Mouse (Mus musculus): ENCODE results near the gene Sidt1. TPM values are rescaled to one million over a fixed set of nuclear protein-coding genes. Genes with fewer than 3 reads are reported as not detected.

Sidt1 gene
- polyA plus RNA-seq, 1 experiment from 2014 or later: 0.42 TPM

DNA sequence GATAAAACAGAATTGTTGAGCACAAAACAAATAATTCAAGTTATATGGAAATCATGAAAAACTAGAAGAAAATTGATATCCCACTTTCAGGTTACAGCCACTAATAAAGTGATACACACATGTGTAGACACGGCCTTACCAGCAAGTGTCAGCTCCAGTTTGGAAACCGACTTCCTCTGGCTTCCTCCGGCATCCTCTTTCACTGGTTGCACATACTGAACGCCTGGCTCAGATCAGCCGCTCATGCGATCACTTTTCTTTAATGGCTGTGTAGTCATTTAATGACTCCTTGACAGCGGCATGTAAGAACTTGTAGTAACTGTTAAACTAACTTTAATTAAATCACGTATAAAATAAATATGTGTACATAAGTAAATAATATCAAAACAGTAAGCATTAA is 127.0 kb downstream of the Sidt1 start:
- Histone ChIP-seq H3K4me2 (ENCODE audit: low read depth, low read length) (no peak overlapping the region), H3K9me3 (replicated peaks; ENCODE audit: control insufficient read depth, low read length) (no peaks in the 10 kb centered on the region), H3K4me1 (ENCODE audit: control insufficient read depth, insufficient read depth, low read length) (no peaks in the 10 kb centered on the region), H3K27ac (replicated peaks; ENCODE audit: low read depth, low read length) (no peak overlapping the region), H3K4me3 (ENCODE audit: low read depth, low read length) (no peak overlapping the region), H3K27me3 (ENCODE audit: control insufficient read depth, insufficient read depth, low read length) (no peaks in the 10 kb centered on the region), H3K36me3 (replicated peaks; ENCODE audit: control insufficient read depth, insufficient read depth, low read depth, low read length) (no peaks in the 10 kb centered on the region; the same call in 1 of the 2 replicates), H3K9ac (replicated peaks; ENCODE audit: low read length) (no peak overlapping the region)
- 87% methylated on average over 8 of the region's 8 CpGs for WGBS
- no peak for DNase-seq (ENCODE audit: low spot score)
- no peak for ATAC-seq (replicated peaks; ENCODE audit: insufficient number of reproducible peaks, low FRiP score, low TSS enrichment, low read depth)

DNA sequence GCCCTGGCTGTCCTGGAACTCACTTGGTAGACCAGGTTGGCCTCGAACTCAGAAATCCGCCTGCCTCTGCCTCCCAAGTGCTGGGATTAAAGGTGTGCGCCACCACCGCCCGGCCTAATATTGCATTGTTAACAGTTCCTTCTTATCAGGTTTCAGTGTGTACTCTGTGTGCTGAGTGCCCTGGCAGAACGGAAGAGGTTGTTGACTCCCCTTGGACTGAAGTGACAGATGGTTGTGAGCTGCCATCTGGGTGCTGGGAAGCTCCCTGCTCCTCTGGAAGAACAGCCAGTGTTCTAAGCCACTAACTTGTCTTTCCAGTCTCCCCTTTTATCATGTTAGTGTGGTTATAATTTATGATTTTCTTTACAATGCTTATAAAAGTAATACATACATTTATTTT is 128.7 kb downstream of the Sidt1 start:
- Histone ChIP-seq H3K4me1 (ENCODE audit: control insufficient read depth, insufficient read depth, low read length) (no peaks in the 10 kb centered on the region), H3K4me3 (ENCODE audit: low read depth, low read length) (no peak overlapping the region), H3K27ac (replicated peaks; ENCODE audit: low read depth, low read length) (no peak overlapping the region), H3K9me3 (replicated peaks; ENCODE audit: control insufficient read depth, low read length) (no peaks in the 10 kb centered on the region), H3K9ac (replicated peaks; ENCODE audit: low read length) (no peak overlapping the region), H3K27me3 (ENCODE audit: control insufficient read depth, insufficient read depth, low read length) (no peaks in the 10 kb centered on the region), H3K36me3 (replicated peaks; ENCODE audit: control insufficient read depth, insufficient read depth, low read depth, low read length) (no peaks in the 10 kb centered on the region; the same call in 1 of the 2 replicates), H3K4me2 (ENCODE audit: low read depth, low read length) (no peak overlapping the region)
- DNase-seq (ENCODE audit: low spot score): no peak
- WGBS: 90% methylated on average over 6 of the region's 6 CpGs
- ATAC-seq (replicated peaks; ENCODE audit: insufficient number of reproducible peaks, low FRiP score, low TSS enrichment, low read depth): no peak

DNA sequence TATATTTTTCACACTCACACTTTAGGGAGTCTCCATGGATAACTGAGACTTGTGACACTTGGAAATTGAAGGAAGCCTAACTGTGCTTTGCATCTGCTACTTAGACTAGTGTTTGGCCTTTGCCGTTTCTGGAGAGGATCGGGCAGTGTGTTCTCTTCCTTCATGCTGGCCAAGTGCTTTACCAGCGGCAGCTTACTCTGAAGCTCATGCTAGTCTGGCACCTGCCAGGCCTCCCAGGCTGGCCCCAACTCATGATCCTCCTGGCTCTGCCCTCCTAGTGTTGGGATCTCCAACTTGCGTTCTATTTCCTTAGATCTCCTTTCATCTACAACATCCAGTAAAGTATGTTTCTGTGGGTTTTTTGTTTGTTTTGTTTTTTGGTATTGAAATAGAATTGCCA is 132.8 kb downstream of the Sidt1 start:
- Histone ChIP-seq H3K4me2 (ENCODE audit: low read depth, low read length) (no peak overlapping the region), H3K27ac (replicated peaks; ENCODE audit: low read depth, low read length) (no peak overlapping the region), H3K9me3 (replicated peaks; ENCODE audit: control insufficient read depth, low read length) (no peaks in the 10 kb centered on the region), H3K4me1 (ENCODE audit: control insufficient read depth, insufficient read depth, low read length) (no peaks in the 10 kb centered on the region), H3K27me3 (ENCODE audit: control insufficient read depth, insufficient read depth, low read length) (no peaks in the 10 kb centered on the region), H3K9ac (replicated peaks; ENCODE audit: low read length) (no peak overlapping the region), H3K4me3 (ENCODE audit: low read depth, low read length) (no peak overlapping the region), H3K36me3 (replicated peaks; ENCODE audit: control insufficient read depth, insufficient read depth, low read depth, low read length) (no peaks in the 10 kb centered on the region; the same call in 1 of the 2 replicates)
- ATAC-seq (replicated peaks; ENCODE audit: insufficient number of reproducible peaks, low FRiP score, low TSS enrichment, low read depth): no peak
- DNase-seq (ENCODE audit: low spot score): no peak
- WGBS: 95% methylated on average over 4 of the region's 4 CpGs

DNA sequence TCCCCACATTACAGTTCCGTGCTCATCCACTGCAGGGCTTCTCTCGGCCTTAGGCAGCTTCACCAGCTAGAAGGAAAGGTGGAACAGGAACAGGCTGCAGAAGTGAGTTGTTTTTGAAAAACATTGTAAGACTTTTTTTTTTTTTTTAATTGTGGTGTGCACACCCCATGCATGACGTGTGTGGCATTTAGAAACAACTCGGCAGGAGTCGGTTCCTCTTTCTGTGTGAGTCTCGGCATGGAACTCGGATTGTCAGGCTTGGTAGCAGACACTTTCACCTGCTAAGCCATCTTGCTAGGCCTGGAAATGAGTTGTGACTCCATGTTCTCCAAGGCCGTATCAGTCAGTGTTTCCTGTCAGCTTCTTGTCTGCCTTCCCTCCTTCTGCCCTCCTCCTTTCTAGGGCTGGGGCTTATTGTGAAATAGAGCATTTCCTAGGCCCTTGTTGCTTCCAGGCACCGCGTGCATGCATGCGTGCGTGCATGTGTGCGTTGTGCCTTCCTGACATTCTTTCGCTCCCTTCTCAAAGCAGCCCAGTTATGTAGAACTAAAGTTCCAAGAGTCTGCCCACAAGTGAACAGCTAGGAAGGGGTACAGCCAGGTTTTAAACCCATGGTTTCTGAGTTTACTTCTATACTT is 133.8 kb downstream of the Sidt1 start:
- DNase-seq (ENCODE audit: low spot score): no peak
- Histone ChIP-seq H3K36me3 (replicated peaks; ENCODE audit: control insufficient read depth, insufficient read depth, low read depth, low read length) (no peaks in the 10 kb centered on the region; the same call in 1 of the 2 replicates), H3K27ac (replicated peaks; ENCODE audit: low read depth, low read length) (no peak overlapping the region), H3K4me3 (ENCODE audit: low read depth, low read length) (no peak overlapping the region), H3K27me3 (ENCODE audit: control insufficient read depth, insufficient read depth, low read length) (no peaks in the 10 kb centered on the region), H3K9ac (replicated peaks; ENCODE audit: low read length) (no peak overlapping the region), H3K4me2 (ENCODE audit: low read depth, low read length) (no peak overlapping the region), H3K9me3 (replicated peaks; ENCODE audit: control insufficient read depth, low read length) (no peaks in the 10 kb centered on the region), H3K4me1 (ENCODE audit: control insufficient read depth, insufficient read depth, low read length) (no peaks in the 10 kb centered on the region)
- 90% methylated on average over 14 of the region's 14 CpGs for WGBS
- no peak for ATAC-seq (replicated peaks; ENCODE audit: insufficient number of reproducible peaks, low FRiP score, low TSS enrichment, low read depth)

DNA sequence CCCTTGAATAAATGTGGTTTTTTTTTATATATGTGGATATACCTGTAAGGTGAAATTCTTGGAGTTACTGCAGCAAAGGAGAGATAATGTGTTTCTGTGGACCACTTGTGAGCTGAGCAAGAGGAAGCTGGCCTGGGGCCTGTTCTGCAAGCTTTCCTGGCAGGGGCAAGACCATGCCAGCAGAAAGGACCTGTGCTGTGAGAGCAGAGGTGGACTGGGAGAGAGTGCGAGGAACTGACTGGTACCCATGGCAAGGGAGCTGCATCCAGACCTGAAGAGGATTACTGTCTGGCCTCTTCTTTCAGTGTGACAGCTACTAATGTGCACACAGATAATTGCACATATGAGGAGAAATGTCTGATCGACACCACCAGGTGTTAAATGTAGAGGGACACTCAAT is 142.0 kb downstream of the Sidt1 start:
- WGBS: 95% methylated on average over 2 of the region's 2 CpGs
- DNase-seq (ENCODE audit: low spot score): no peak
- Histone ChIP-seq H3K9ac (replicated peaks; ENCODE audit: low read length) (no peak overlapping the region), H3K4me3 (ENCODE audit: low read depth, low read length) (no peak overlapping the region), H3K36me3 (replicated peaks; ENCODE audit: control insufficient read depth, insufficient read depth, low read depth, low read length) (no peaks in the 10 kb centered on the region), H3K9me3 (replicated peaks; ENCODE audit: control insufficient read depth, low read length) (no peaks in the 10 kb centered on the region), H3K27me3 (ENCODE audit: control insufficient read depth, insufficient read depth, low read length) (no peaks in the 10 kb centered on the region), H3K27ac (replicated peaks; ENCODE audit: low read depth, low read length) (no peak overlapping the region), H3K4me2 (ENCODE audit: low read depth, low read length) (no peak overlapping the region), H3K4me1 (ENCODE audit: control insufficient read depth, insufficient read depth, low read length) (no peaks in the 10 kb centered on the region)
- ATAC-seq (replicated peaks; ENCODE audit: insufficient number of reproducible peaks, low FRiP score, low TSS enrichment, low read depth): no peak

Other genes with a start within 250 kb of the Sidt1 start
- gene Atp6v1a, start 193.5 kb downstream of the Sidt1 start, polyA plus RNA-seq (2014; fragmentation: Nextera tagmentation; extraction: Ambion mirVana): 61.9 and 66.0 TPM in 2 replicates
- 92.4 and 97.7 TPM in 2 replicates for gene Naa50, start 193.4 kb downstream of the Sidt1 start, polyA plus RNA-seq (2014; fragmentation: Nextera tagmentation; extraction: Ambion mirVana)
- 4.4 and 4.6 TPM in 2 replicates for gene Usf3, start 159.9 kb downstream of the Sidt1 start, polyA plus RNA-seq (2014; fragmentation: Nextera tagmentation; extraction: Ambion mirVana)
- 32.4 and 34.8 TPM in 2 replicates for gene Spice1, start 13.9 kb upstream of the Sidt1 start, polyA plus RNA-seq (2014; fragmentation: Nextera tagmentation; extraction: Ambion mirVana)
- 0.50 and 0.63 TPM in 2 replicates for gene Cfap44, start 61.6 kb upstream of the Sidt1 start, polyA plus RNA-seq (2014; fragmentation: Nextera tagmentation; extraction: Ambion mirVana)
- 19.5 and 20.7 TPM in 2 replicates for gene Boc, start 225.7 kb upstream of the Sidt1 start, polyA plus RNA-seq (2014; fragmentation: Nextera tagmentation; extraction: Ambion mirVana)

Data from embryonic facial prominence, embryonic 11.5 days (tissue).